Mouse (Mus musculus) gastrocnemius, postnatal 4 days (tissue): Measurements from ENCODE around the gene Alg2. TPM values are rescaled to one million over a fixed set of nuclear protein-coding genes. Genes with fewer than 3 reads are reported as not detected.
A peak's percentile ranks its signal among the peaks of the same experiment; 100 is the strongest.

Experiments used
- DNase-seq, 2 experiments: peaks; one replicate each; pipeline ENCODE4 v3.0.0; 2021 to 2022; ENCODE audit warnings: low spot score in 2 of 2, mixed read lengths in 2 of 2
- total RNA-seq, 2 experiments: library from RNA; stranded (reverse); gene quantifications; 2 replicates each; pipeline ENCODE4 v1.2.3; 2021

The Alg2 gene
- total RNA-seq, 2 experiments from 2014 or later = 21.7 to 24.9 TPM

DNA sequence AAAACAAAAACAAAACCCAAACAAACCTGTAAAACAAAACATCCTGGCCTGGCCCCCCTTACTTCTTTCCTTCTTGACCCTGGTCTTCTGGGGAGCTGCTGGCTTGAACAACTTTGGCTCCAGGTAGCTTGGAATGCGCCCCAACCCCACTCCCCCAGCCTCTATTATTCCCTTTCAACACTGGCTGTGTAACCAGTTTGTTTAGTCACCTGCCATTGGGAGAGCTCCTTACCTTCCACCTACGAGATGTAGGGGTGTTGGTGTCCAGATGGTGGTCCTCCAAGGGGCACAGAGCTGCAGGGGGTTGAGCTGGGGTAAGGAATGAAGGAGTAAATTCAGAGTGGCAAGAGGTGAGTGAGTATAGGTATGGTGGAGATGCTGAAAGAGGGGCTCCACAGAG lies 6.9 kb downstream of the Alg2 start:
- no peak for DNase-seq

DNA sequence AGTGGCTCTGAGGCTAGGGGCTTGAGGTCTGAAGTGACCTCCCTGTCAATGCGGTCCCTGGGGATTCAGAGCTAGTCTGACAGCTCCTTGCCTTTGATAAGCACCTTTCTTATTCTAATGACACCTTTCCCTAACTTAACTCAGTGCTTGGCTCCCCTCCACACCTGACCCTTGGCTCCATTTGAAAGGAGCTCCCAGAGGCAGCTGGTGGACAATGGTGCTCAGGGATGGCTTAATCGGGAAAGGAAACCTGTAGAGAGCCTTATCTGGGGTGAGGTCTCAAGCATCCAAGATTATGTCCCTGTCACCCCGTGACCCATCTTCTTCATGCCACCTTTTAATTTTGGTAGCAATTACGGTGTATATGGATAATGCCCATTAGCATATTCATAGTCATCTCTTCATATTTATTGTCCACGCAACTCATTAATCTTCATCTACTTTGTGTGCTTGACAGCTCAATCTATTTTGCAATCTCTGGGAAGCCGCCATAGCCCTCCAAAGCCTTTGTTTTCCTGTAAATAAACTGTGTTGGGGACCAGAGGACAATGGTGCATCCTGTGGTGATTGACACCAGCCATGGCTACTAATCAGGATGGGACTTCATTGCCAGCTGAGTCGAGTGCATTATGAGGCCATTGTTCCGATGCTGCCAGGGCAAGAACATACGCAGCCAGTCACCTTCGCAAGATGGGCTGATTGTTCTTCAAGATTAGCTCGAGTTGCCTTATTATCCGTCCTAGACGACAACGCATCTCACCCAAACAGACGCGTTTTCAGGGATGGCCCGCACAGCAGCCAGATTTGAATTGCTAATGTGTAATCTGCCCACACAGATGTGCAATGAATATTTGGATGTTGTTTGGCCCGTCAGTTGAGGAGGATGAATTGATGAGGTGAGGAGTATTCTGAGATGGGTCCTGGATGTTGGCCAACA lies 24.3 kb downstream of the Alg2 start:
- DNase-seq = no peak

DNA sequence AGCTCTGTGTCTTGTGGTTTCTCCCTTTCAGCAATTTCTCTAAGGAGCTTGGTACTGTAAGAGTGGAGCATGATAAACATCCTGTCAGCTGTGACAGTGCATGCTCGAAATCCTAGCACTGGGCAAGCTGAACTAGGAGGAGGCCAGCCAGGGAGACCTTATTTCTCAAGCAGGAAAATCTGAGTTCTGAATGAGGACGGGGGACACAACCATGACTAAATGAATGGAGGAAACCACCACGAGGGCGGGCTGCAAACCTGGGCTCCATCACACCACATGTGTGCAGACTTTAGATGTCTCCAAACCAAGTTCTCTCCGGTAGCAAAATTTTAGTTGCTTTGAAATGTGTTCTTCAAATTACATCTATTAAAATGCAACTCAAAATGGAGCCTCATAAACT lies 25.0 kb downstream of the Alg2 start:
- DNase-seq = no peak

DNA sequence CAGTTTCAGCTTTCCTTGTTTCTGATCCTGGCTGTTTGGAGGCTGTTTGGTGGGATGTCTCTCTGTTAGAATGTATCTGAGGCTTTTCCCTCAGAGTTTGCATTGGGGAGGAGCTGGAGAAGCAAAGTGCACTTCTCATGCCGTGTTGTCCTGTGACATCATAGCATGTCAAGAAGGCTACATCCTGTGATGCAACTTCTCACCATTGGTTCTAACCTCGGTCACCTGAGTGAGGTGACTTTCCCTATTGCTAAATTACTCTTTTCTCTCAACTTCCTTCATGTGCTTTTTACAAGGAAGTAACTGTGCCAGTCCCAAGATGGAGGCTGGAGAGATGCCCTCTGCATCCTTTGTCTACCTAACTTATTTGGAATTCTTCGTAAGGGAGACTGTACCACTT lies 25.6 kb downstream of the Alg2 start:
- no peak for DNase-seq

DNA sequence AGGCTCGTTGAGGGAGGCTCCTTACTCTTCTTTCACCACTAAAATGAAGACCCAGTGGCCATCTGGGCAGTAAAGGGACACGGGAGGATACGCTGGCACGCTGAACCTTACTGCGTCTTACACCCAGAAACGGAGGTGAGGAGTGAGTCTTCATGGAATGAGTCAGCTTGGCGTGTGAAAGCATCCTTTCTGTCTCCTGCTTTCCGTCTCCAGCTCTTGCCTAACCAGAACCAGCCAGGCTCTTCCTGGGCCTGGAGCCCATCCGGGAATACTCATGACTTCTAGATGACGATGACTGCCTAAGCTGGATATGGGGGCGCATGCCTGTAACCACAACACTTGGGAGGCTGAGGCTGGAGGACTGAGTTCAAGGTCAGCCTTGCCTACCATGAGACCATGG lies 33.2 kb downstream of the Alg2 start:
- DNase-seq = no peak

DNA sequence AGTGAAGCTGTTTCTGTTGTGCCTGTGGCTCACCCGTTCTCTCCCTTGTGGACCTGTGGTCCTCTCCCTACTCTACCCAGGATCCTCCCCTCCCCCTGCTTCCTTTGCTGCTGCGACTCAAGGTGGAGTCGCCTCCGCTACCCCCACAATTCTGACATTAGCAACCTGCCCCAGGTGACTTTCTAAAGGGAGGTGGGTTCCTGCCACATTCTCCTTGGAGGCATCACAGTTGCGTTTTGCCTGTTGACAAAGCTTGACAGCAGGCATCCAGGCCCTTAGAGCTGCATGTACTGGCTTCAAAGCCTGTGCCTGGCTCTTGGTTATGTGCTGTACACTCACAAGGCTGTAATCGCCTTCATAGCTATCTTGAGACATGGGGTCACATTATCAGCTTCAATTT lies 35.2 kb downstream of the Alg2 start:
- DNase-seq = no peak

DNA sequence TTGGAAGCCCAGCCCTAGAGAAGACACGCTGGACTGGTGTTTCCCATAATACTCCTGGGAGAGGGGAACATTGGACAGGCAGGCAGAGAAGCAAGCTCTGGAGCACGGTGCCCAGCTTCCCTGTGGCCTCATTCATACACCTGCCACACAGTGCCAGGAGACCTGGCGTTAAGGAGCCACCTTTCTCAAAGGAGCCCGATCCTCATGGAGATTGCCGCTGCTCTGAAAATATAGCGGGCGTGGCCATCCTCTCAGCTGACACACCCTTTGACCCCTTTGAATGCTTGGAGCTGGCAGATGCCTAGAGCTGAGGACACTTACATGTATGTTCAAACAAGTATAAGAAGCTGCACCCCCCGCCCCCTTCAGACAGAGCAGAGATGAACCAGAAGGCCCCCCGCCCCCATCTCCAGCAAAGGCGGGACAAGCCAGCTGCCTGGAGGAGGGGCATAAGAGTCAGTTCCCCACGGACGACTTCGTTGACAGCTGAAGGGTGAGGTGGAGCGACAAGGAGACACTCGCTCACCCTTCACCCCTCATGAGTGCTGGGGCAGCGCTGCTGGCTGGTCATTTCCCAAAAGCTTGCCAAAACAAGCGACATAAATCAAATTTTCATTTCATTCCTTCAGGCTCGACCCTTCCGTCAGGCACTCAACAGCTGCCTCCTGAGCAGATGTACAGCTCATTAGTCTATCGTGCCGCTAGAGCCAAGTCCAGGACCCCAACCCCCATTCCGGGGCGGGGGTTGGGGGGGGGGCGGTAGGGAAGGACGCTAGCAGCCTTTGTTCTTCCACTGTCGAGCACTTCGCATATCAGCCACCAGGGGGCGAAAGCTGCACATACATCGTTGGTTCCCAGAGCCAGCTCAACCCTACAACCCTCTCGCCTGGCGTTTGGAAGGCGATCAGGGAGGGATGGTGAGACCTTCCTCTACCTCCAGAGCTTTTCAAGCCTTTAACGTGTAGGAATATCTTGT lies 36.5 kb downstream of the Alg2 start:
- peak; percentile 79 to 85 for DNase-seq

DNA sequence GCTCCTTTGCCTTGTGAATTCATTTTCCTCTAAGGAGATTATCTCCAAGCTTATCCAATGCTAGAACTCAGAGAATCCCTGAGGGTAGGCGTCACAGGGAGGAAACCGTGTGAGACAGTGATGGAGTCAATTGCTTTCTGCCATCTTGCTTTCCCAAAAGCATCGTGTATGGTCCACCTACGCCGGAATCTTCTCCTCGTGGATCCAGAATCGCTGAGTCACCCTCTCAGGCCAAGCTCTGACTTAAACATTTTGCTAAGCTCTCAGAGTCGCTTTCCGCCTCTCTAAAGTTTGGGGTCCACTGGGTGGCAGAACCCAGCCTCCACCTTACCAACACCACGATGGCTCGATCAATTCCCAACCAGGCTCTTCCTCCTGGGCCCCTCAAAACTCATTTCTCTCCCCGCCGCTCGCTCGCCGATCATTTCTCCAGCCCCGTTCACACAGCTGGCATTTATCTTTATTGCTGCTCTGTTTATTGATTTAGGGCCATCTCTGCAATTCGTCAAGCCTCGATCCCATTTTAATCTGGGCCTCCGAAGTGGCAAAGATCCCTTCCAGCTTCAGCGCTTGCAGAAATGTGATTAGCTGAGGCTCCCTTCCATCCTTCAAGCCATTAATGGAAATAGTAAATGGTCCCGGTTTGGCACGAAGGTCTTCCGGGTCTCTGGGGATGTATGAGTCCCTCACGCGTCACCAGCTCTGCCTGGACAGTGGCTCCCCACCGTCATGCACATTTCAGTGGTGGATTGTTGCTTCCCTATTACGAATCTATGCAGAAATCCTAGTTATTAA lies 38.4 kb downstream of the Alg2 start:
- DNase-seq = no peak

DNA sequence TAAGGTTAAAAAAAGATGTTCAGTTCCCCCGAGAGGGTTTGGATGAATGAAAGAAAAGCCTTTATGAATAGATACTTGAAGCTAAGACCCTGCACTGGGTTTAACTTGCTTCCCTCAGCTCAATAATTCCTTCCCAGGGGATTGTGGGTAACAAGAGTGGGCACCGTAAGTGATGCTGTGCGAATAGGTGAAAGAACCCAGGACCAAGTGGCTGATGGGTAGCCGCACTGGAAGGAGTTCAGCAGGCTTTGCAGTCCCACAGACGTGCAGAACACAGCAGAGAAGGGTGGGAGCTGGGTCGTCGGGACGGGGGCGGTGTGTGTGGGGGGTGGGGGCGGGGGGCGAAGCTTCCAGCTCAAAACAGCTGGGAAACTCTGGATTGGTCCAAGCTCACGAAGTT lies 39.0 kb downstream of the Alg2 start:
- DNase-seq = no peak

DNA sequence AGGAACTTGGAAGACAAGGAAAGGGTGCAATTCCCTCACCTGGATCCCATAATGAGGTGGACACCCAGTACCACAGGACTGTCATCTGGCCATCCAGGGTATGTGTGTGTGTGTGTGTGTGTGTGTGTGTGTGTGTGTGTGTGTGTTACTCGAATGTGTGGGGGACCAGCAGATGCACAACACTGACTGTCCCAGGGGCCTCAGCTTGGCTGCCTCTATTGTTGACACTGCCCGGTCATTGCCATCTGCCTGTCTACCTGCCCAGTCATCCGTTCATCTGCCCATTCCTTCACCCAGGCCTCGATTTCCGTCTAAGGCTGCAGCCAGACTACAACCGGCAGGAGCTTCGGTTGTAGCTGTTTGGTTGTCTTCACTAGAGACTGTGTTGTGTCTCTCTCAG lies 41.4 kb downstream of the Alg2 start:
- DNase-seq = no peak

DNA sequence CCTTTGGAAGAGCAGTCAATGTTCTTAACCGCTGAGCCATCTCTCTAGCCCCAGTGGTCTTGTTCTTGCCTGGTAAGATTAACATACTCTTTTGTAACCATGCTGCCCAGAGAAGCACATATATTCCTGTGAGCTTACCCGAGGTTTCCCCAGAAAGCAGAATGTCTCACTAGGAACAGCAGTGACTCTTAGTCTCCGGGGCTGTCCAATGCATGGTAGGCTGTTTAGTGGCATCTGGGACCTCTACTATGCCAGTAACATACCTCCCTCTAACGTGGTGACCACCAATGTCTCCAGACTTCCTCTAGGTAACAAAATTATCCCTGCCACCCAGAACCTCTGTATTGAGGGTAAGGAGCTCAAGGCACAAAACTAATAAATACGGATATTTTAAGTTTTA lies 43.1 kb downstream of the Alg2 start:
- DNase-seq = no peak

DNA sequence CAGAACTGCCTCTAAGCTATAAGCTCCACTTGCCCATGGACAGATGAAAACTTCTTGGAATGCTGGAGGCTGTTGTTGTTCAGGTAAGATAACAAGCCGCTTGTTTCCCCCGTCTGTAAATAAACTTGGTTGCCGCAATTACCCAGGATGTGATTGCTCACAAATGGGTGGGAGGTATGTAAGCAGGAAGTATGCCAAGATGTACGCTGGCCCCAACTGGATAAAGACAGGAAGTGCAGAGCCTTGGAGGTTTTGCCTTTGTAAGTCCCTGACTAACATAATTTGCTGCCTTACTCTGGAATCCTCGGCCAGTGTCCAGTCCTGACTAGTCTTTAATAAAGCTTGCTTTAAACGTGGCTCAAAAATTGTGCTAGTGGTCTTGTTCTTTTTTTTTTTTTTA lies 43.6 kb downstream of the Alg2 start:
- DNase-seq = no peak

DNA sequence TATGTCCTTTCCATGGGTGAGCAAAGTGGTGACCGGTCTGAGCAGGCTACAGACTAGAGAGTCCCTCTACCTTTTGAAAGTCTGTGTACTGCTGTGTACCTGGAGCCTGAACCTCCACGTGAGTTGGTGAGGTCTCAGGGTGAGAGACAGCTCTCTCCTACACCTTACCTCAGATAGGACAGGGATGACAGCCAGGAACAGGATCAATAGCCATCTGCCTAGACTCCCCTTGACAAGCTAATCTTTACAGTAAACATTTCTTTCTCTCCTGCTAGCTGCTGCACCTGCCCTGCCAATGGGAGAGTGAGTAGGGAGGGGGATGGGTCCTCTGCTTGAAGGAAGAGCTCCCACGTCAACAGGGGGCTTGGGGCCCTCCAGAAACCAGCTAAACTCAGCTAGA lies 46.5 kb downstream of the Alg2 start:
- DNase-seq = no peak

DNA sequence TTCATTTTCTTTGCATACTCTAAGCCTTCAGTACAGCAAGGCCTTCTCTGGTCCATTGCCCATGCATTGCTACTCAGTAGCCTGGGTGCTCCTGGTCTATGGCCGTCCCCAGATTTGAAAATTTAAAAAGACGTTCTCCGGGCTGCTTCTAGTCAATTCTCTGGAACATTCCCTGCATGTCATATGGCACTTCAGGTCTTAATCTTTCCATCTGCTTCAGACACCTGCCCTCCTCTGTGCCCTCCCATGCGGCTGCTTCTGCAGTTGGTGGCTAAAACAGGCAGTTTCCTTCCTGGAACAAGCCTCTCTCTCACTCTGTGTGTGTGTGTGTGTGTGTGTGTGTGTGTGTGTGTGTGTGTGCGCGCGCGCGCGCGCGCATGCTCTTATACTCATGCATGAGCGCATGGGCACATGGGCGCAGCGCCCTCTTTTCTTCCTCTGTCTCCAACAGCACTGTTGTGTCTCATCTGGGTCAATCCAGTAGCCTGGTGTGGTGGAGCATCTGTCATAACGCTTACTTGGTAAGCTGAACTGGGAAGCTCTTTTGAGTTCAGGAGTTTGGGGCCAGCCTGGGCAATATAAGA lies 48.8 kb downstream of the Alg2 start:
- DNase-seq = no peak

DNA sequence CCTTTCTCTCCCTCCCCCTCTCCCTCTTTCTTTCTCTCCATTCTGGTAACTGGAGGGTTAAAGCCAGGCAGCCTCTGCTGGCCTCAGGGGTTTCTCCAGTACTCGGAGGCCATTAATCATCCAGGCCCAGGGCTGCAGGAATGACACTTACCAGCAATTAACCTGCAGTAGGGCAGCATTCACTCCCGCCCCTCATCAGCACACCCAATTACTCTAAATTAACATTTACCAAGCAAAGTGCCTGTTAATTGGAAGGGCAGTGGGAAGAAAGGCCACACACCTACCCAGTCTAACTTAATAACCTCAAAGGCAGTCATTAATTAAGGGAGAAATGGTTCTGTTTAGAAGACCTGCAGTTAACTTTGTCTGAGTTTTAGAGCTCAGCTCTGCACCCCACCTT lies 49.8 kb downstream of the Alg2 start:
- no peak for DNase-seq

DNA sequence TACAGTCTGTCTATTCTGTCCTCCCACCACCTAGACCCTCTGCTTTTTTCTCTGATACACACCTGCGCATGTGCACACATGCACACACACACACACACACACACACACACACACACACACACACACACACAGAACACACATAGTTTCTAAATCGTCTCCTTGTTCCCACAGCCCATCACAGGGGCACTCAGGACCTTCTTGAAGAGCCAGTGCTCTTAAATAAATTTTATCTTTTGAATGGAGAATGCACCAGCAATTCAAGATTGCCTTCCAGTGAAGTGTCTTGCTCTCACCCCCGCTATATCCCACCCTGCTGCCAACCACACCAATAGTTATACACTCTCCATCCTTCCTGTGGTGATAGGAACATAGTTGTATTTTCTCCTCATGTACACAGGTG lies 51.2 kb downstream of the Alg2 start:
- DNase-seq = no peak

DNA sequence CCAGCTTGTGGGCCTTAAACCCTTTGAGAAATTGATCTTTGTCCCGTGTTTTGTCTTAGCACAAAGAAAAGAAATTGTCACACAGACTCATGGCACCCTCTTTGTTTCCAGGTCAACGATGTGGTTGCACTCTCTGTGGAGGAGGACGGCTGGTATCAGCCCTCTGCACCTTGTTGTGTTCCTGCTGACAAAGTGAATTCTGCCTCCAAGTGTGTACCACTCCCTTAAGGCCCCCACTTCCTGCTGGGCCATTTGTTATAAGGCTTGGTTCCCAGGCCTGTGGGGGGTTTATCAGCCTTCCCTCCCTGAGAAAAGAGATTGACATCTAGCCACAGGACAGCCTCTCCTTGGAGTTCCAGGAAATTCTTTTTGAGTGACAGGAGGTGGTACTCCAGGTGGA lies 51.9 kb downstream of the Alg2 start:
- no peak for DNase-seq

DNA sequence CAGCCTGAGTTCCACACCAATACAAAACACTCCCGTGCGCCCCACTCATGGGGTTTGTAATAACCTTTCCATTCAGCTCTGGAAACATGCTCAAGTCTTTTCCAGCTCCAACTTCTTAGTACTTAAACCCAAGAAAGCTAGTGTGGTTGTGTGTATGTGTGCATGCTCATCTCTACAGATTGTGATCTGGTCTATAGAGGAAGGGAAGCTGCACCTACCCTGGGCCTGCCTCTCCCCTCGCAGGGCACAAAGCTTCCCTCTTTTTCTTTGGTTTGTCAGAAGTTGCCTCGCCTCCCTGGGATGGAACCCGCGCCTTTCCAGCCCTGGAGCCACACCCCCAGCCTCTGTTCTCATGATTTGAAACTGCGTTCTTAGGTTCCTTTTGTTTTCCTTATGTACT lies 53.9 kb downstream of the Alg2 start:
- DNase-seq = no peak

DNA sequence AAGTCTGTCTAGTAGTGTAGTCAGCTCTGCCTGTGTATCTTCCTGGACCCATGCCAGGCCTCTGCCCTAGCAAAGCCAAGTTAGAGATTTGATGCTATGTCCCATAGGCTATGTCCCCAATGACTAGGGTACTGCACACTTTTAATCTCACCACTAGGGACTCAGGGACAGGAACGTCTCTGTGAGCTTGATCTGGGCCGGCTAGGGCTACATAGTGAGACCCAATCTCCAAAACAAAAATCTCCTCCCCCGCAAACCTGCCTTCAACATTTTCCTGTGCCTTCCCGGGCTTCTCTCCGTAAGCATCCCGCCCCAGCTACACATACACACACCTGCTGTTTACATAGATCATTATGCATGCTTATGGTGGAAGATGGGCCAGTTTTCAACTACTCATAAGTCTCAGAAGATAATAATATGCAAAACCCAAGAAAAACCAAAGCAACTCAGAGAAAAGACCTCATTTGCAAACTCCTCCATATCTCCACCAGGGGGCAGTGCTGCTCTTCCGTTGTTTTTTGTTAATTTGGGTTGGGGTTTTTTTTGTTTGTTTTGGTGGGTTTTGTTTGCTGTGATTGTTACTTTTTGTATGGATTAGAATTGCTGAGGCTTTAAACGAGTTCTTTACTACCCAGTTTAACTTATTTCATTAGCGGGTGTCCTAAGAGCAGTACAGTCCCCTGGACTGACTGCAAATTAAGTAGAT lies 54.7 kb downstream of the Alg2 start:
- no peak for DNase-seq

DNA sequence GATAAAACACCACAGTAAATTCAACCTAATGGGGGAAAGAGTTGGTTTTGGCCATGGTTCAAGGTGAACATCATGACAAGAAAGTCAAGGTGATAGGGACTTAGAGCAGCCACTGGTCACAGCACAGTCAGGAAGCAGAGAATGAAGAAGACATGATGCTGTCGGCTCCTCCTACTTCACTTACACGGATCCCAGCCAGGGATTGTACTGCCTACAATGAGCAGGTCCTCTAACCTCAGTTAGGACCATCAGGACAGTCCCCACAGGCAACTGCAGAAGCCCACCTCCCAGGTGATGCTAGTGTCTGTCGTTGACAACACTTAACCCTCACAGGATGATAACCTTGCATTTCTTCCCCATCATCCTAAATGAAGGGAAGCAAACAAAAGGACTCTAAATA lies 56.3 kb downstream of the Alg2 start:
- DNase-seq = no peak
